Mouse (Mus musculus) hindbrain, embryonic 10.5 days (tissue): ENCODE measurements around the gene Ubl7. TPM values are rescaled to one million over a fixed set of nuclear protein-coding genes. Genes with fewer than 3 reads are reported as not detected.

ENCODE experiments used
- DNase-seq: peaks from one replicate; pipeline ENCODE4 v3.0.0-alpha.2; 2017; ENCODE audit warnings: low spot score
- H3K27ac ChIP-seq: fragments of 300-500 bp; sonication (generic); 2 replicates; pipeline ENCODE4 v1.5.1; 2016; ENCODE audit warnings: mild to moderate bottlenecking, moderate library complexity
- H3K27me3 ChIP-seq: fragments of 300-500 bp; sonication (generic); 2 replicates; pipeline ENCODE4 v1.6.1; 2016; ENCODE audit warnings: mild to moderate bottlenecking; ENCODE audit not compliant: poor library complexity, insufficient read depth, severe bottlenecking
- H3K36me3 ChIP-seq: fragments of 300-500 bp; sonication (generic); 2 replicates; pipeline ENCODE4 v1.6.1; 2016; ENCODE audit warnings: mild to moderate bottlenecking, moderate library complexity
- H3K4me1 ChIP-seq: fragments of 300-500 bp; sonication (generic); replicated peaks from 2 replicates; pipeline ENCODE4 v1.6.1; 2016; ENCODE audit warnings: mild to moderate bottlenecking
- H3K4me3 ChIP-seq: fragments of 300-500 bp; sonication (generic); 2 replicates; pipeline ENCODE4 v1.5.1; 2016; ENCODE audit warnings: mild to moderate bottlenecking, moderate library complexity
- H3K9me3 ChIP-seq: fragments of 300-500 bp; sonication (generic); 2 replicates; pipeline ENCODE4 v1.6.1; 2016; ENCODE audit warnings: mild to moderate bottlenecking, moderate library complexity
- WGBS: fragments of 180-500 bp; shearing (Covaris S2); methylation state at CpG from one replicate; pipeline ENCODE4 v1.1.7; 2016; 5-methylcytosine and 5-hydroxymethylcytosine counted together
- polyA plus RNA-seq: library from polyadenylated mRNA; unstranded; fragments of >200 nt; fragmentation: Nextera tagmentation; extraction: Ambion mirVana; gene quantifications from 2 replicates; pipeline ENCODE4 v1.2.1, GENCODE M21; 2016

The Ubl7 gene
- polyA plus RNA-seq, 1 experiment from 2014 or later, result 143 TPM

- Histone ChIP-seq H3K9me3 (0 out of 2 replicates have a peak, but pooled peaks cover 4% of the 10 kb centered on the region), H3K4me1 (peaks cover 23% of the 10 kb centered on the region), H3K27ac (no peak overlapping the region), H3K36me3 (no peaks in the 10 kb centered on the region), H3K27me3 (no peaks in the 10 kb centered on the region), H3K4me3 (no peak overlapping the region)
- DNase-seq, result no peak
- 84% methylated on average over 5 of the region's 5 CpGs for WGBS
Measured at GRCm38 (mm10) chr9:57975200-57975821, 64.5 kb downstream of the Ubl7 start.

DNA sequence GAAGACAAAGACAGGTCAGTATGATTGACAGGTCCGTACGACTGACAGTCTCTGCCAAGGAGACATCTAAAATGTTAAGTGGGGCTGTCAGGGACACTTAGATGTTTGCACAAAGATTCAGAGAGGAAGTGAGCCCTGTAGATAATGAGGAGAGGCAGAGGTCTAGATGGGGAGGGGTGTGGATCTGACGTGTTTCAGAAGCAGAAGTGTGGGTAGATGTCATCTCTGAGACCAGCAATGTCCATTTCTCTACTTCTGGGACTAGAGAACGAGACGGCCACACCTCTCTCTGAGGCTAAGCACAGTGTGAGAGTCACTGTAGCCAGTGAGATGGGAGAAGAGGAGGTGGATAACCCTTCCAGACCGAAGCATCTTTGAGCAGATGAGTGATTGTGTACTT, 67.2 kb downstream of the Ubl7 start:
- Histone ChIP-seq H3K27me3 (no peaks in the 10 kb centered on the region), H3K4me1 (peaks cover 9% of the 10 kb centered on the region), H3K27ac (no peak overlapping the region), H3K4me3 (no peak overlapping the region), H3K36me3 (no peaks in the 10 kb centered on the region), H3K9me3 (0 out of 2 replicates have a peak, but pooled peaks cover 4% of the 10 kb centered on the region)
- 89% methylated on average over 6 of the region's 6 CpGs for WGBS
- no peak for DNase-seq

GRCm38 (mm10) chr9:57978858-57979257, 68.1 kb downstream of the Ubl7 start:
- DNase-seq, result no peak
- 87% methylated on average over 3 of the region's 3 CpGs for WGBS

More at GRCm38 (mm10) chr9:57978858-57979257, 68.1 kb downstream of the Ubl7 start:
- 0 out of 2 replicates have a peak, but pooled peaks cover 4% of the 10 kb centered on the region for H3K9me3 ChIP-seq
- 0 out of 2 replicates have a peak, but pooled peaks cover under 1% of the 10 kb centered on the region for H3K4me1 ChIP-seq
- H3K27ac ChIP-seq, result no peak overlapping the region
- no peaks in the 10 kb centered on the region for H3K27me3 ChIP-seq
- no peaks in the 10 kb centered on the region for H3K36me3 ChIP-seq
- H3K4me3 ChIP-seq, result no peak overlapping the region

Other genes starting within 250 kb of the Ubl7 start
- gene Cyp1a2, start 227.3 kb upstream of the Ubl7 start, polyA plus RNA-seq, result not detected in 2 replicates
- gene Cyp1a1, start 223.1 kb upstream of the Ubl7 start, polyA plus RNA-seq, result not detected in 2 replicates
- gene Edc3, start 202.4 kb upstream of the Ubl7 start, polyA plus RNA-seq, result 41.0 and 41.1 TPM in 2 replicates
- gene Clk3, start 145.1 kb upstream of the Ubl7 start, polyA plus RNA-seq, result 90.7 and 105 TPM in 2 replicates
- 42.7 and 57.7 TPM in 2 replicates for gene Arid3b, start 74.2 kb upstream of the Ubl7 start, polyA plus RNA-seq
- 0.71 and 1.6 TPM in 2 replicates for gene Sema7a, start 29.1 kb downstream of the Ubl7 start, polyA plus RNA-seq
- gene Cyp11a1, start 95.4 kb downstream of the Ubl7 start, polyA plus RNA-seq, result not detected in 2 replicates
- gene Stra6, start 152.8 kb downstream of the Ubl7 start, polyA plus RNA-seq, result 11.2 and 15.8 TPM in 2 replicates
- 0.90 and 0.99 TPM in 2 replicates for gene Ccdc33, start 207.8 kb downstream of the Ubl7 start, polyA plus RNA-seq